In genomic region chr10:91580959-91581358, GRCm38 (mm10) we compare ENCODE assay signal across 19 mouse cellular contexts.
DNase-seq lines count a peak whose midpoint lies in the region; ATAC-seq lines count a peak whose summit lies in the region.
"Had no signal": no experiment of that assay in that cellular context is flagged by ENCODE, and none has a peak within 500 bp of the region (broad histone marks: within the 10 kb centered on the region; RNA-seq: fewer than 3 reads in every experiment).

No protein-coding gene starts in this region.

- no peaks in the 10 kb centered on the region for H3K9me3 ChIP-seq in midbrain, embryonic 12.5 days
- H3K9me3 ChIP-seq in midbrain, embryonic 10.5 days (replicated peaks) = no peaks in the 10 kb centered on the region
- no peaks in the 10 kb centered on the region for H3K9me3 ChIP-seq in hindbrain, embryonic 14.5 days (ENCODE audit: control insufficient read depth, low read length)
- H3K9me3 ChIP-seq in midbrain, embryonic 14.5 days (ENCODE audit: control insufficient read depth, low read length) = no peaks in the 10 kb centered on the region
- no peaks in the 10 kb centered on the region for H3K9me3 ChIP-seq in neural tube, embryonic 15.5 days (replicated peaks)
- H3K9me3 ChIP-seq: embryonic facial prominence, embryonic 15.5 days; heart, embryonic 10.5 days; liver, embryonic 15.5 days had no signal

- H3K9ac ChIP-seq in midbrain, embryonic 12.5 days (replicated peaks) = no peak overlapping the region
- H3K9ac ChIP-seq in hindbrain, embryonic 14.5 days = no peak overlapping the region
- H3K9ac ChIP-seq in midbrain, embryonic 14.5 days (replicated peaks; ENCODE audit: low read length) = no peak overlapping the region
- H3K9ac ChIP-seq in neural tube, embryonic 15.5 days (replicated peaks) = no peak overlapping the region
- H3K9ac ChIP-seq: embryonic facial prominence, embryonic 15.5 days; liver, embryonic 15.5 days had no signal

- ATAC-seq in midbrain, embryonic 12.5 days (ENCODE audit: low FRiP score, low read depth) = no peak
- ATAC-seq in hindbrain, embryonic 14.5 days (ENCODE audit: low FRiP score) = no peak; the same call in 1 of the 2 replicates
- ATAC-seq in midbrain, embryonic 14.5 days (ENCODE audit: low FRiP score, low TSS enrichment) = no peak
- ATAC-seq in neural tube, embryonic 15.5 days (ENCODE audit: low FRiP score) = peak; percentile 61; the same call in 1 of the 2 replicates
- ATAC-seq: forebrain, embryonic 16.5 days had no signal

- no peak overlapping the region for H3K4me3 ChIP-seq in midbrain, embryonic 12.5 days
- no peak overlapping the region for H3K4me3 ChIP-seq in midbrain, embryonic 10.5 days
- no peak overlapping the region for H3K4me3 ChIP-seq in hindbrain, embryonic 14.5 days (replicated peaks; ENCODE audit: low read length)
- no peak overlapping the region for H3K4me3 ChIP-seq in midbrain, embryonic 14.5 days (replicated peaks; ENCODE audit: low read depth, low read length)
- H3K4me3 ChIP-seq in neural tube, embryonic 15.5 days (replicated peaks) = no peak overlapping the region
- H3K4me3 ChIP-seq: embryonic facial prominence, embryonic 15.5 days; heart, embryonic 10.5 days; liver, embryonic 15.5 days had no signal

- no peaks in the 10 kb centered on the region for H3K27me3 ChIP-seq in midbrain, embryonic 12.5 days
- no peaks in the 10 kb centered on the region for H3K27me3 ChIP-seq in midbrain, embryonic 10.5 days (ENCODE audit: low read depth, poor library complexity, severe bottlenecking)
- no peaks in the 10 kb centered on the region for H3K27me3 ChIP-seq in hindbrain, embryonic 14.5 days (ENCODE audit: control insufficient read depth, insufficient read depth, low read length)
- H3K27me3 ChIP-seq in midbrain, embryonic 14.5 days (ENCODE audit: control insufficient read depth, insufficient read depth, low read length) = no peaks in the 10 kb centered on the region
- H3K27me3 ChIP-seq in neural tube, embryonic 15.5 days (replicated peaks) = no peaks in the 10 kb centered on the region
- H3K27me3 ChIP-seq: embryonic facial prominence, embryonic 15.5 days; liver, embryonic 15.5 days had no signal

- H3K36me3 ChIP-seq in midbrain, embryonic 12.5 days = no peaks in the 10 kb centered on the region
- no peaks in the 10 kb centered on the region for H3K36me3 ChIP-seq in midbrain, embryonic 10.5 days
- no peaks in the 10 kb centered on the region for H3K36me3 ChIP-seq in hindbrain, embryonic 14.5 days (replicated peaks; ENCODE audit: control insufficient read depth, insufficient read depth)
- H3K36me3 ChIP-seq in midbrain, embryonic 14.5 days (ENCODE audit: control insufficient read depth, insufficient read depth, low read length) = no peaks in the 10 kb centered on the region
- H3K36me3 ChIP-seq in neural tube, embryonic 15.5 days = no peaks in the 10 kb centered on the region
- H3K36me3 ChIP-seq: embryonic facial prominence, embryonic 15.5 days; heart, embryonic 10.5 days; liver, embryonic 15.5 days had no signal

- H3K4me1 ChIP-seq in midbrain, embryonic 12.5 days = 0 out of 2 replicates have a peak, but pooled peaks cover 4% of the 10 kb centered on the region
- no peaks in the 10 kb centered on the region for H3K4me1 ChIP-seq in midbrain, embryonic 10.5 days
- H3K4me1 ChIP-seq in hindbrain, embryonic 14.5 days (replicated peaks; ENCODE audit: control insufficient read depth, insufficient read depth, low read length) = no peaks in the 10 kb centered on the region
- H3K4me1 ChIP-seq in midbrain, embryonic 14.5 days (ENCODE audit: control insufficient read depth, insufficient read depth, low read length) = 0 out of 2 replicates have a peak, but pooled peaks cover 7% of the 10 kb centered on the region
- H3K4me1 ChIP-seq in neural tube, embryonic 15.5 days = peaks cover 7% of the 10 kb centered on the region
- H3K4me1 ChIP-seq: embryonic facial prominence, embryonic 15.5 days; heart, embryonic 10.5 days; liver, embryonic 15.5 days had no signal

- peak overlapping the region; percentile 4; the same call in 1 of the 2 replicates for H3K27ac ChIP-seq in midbrain, embryonic 12.5 days (replicated peaks)
- no peak overlapping the region for H3K27ac ChIP-seq in midbrain, embryonic 10.5 days (replicated peaks)
- peak overlapping the region; percentile 43 for H3K27ac ChIP-seq in hindbrain, embryonic 14.5 days
- peak overlapping the region; percentile 37; the same call in 1 of the 2 replicates for H3K27ac ChIP-seq in midbrain, embryonic 14.5 days (replicated peaks; ENCODE audit: low read depth, low read length)
- 0 out of 2 replicates have a peak overlapping the region, but pooled peaks have one; percentile 15 for H3K27ac ChIP-seq in neural tube, embryonic 15.5 days (replicated peaks)
- H3K27ac ChIP-seq: embryonic facial prominence, embryonic 15.5 days; heart, embryonic 10.5 days; liver, embryonic 15.5 days had no signal

- WGBS in midbrain, embryonic 12.5 days = 70% methylated on average over 11 of the region's 11 CpGs
- 88% methylated on average over 11 of the region's 11 CpGs for WGBS in midbrain, embryonic 10.5 days
- 35% methylated on average over 11 of the region's 11 CpGs for WGBS in hindbrain, embryonic 14.5 days
- 57% methylated on average over 11 of the region's 11 CpGs for WGBS in midbrain, embryonic 14.5 days
- WGBS in neural tube, embryonic 15.5 days = 19% methylated on average over 11 of the region's 11 CpGs

- DNase-seq in midbrain, embryonic 10.5 days (ENCODE audit: low spot score) = no peak
- peak; percentile 60 for DNase-seq in hindbrain, embryonic 14.5 days (ENCODE audit: low spot score)
- peak; percentile 45 for DNase-seq in midbrain, embryonic 14.5 days
- DNase-seq in left cerebral cortex, adult 18-20 months (ENCODE audit: low spot score in 2 of 2) = no peak
- no peak for DNase-seq in ovary, postnatal 14 days (ENCODE audit: low spot score)
- DNase-seq: adrenal gland, postnatal 14 days; cerebellum, adult 11 months; cerebellum, postnatal 10 days; embryo, embryonic 11 days; gastrocnemius, postnatal 36 days; kidney, adult 18-20 months; right cerebral cortex, adult 18-20 months; thymus, postnatal 14 days had no signal

- no peak overlapping the region for H3K4me2 ChIP-seq in midbrain, embryonic 12.5 days (replicated peaks)
- H3K4me2 ChIP-seq in hindbrain, embryonic 14.5 days (replicated peaks) = peak overlapping the region; percentile 31
- H3K4me2 ChIP-seq in midbrain, embryonic 14.5 days (ENCODE audit: low read length) = no peak overlapping the region
- peak overlapping the region; percentile 38 for H3K4me2 ChIP-seq in neural tube, embryonic 15.5 days
- H3K4me2 ChIP-seq: embryonic facial prominence, embryonic 15.5 days; liver, embryonic 15.5 days had no signal

Comparison
In these comparisons a context has a peak if more than half of its experiments do, and no peak if none do; other contexts are left out.
1. DNase-seq: peak in hindbrain, embryonic 14.5 days (single experiment) and midbrain, embryonic 14.5 days (single experiment); none in midbrain, embryonic 10.5 days (single experiment), left cerebral cortex, adult 18-20 months (0 of 2) and ovary, postnatal 14 days (single experiment).
2. H3K4me2 ChIP-seq: peak in hindbrain, embryonic 14.5 days (single experiment) and neural tube, embryonic 15.5 days (single experiment); none in midbrain, embryonic 12.5 days (single experiment) and midbrain, embryonic 14.5 days (single experiment).